Mouse (Mus musculus) cerebellum, adult 2 months (tissue): ENCODE results near the gene Itgav.

Experiments used
- CTCF ChIP-seq: fragments of 200-500 bp; IDR thresholded peaks from 2 replicates; pipeline ENCODE4 v1.5.1; 2011; ENCODE audit warnings: low read depth, mild to moderate bottlenecking, control low read depth, low read length, moderate library complexity, borderline replicate concordance; ENCODE audit not compliant: insufficient read depth
- POLR2A ChIP-seq: fragments of 200-500 bp; IDR thresholded peaks from 2 replicates; pipeline ENCODE4 v1.6.1; 2011; ENCODE audit warnings: low read length, control low read depth, borderline replicate concordance; ENCODE audit not compliant: insufficient read depth

DNA sequence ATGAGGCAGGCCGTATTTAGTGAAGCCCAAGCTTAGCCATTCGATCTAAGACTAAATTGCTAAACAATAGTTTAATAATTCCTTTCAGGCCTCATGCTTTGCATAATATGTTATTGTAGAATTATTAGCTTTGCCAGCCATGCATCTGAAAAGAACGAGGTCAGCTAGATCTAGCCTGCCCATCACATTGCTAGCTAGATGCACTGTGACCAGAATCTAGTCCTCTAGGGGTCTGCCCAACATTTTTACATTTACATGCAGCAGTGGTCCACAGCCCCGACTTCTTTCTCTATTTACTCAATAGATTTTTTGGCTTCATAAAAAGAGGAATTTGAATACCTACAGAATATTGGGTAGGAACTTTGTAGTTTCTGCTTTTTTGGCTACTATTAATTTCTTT is 67.9 kb downstream of the Itgav start:
- TF ChIP-seq CTCF (no peak), POLR2A (no peak)
